Mouse (Mus musculus) urinary bladder, postnatal 4 days (tissue): Measurements from ENCODE around the gene Jag2.

Source experiments
- DNase-seq, 2 experiments: peaks; one replicate each; pipeline ENCODE4 v3.0.0; 2021 to 2022; ENCODE audit warnings: low spot score in 2 of 2

The Jag2 gene

DNA sequence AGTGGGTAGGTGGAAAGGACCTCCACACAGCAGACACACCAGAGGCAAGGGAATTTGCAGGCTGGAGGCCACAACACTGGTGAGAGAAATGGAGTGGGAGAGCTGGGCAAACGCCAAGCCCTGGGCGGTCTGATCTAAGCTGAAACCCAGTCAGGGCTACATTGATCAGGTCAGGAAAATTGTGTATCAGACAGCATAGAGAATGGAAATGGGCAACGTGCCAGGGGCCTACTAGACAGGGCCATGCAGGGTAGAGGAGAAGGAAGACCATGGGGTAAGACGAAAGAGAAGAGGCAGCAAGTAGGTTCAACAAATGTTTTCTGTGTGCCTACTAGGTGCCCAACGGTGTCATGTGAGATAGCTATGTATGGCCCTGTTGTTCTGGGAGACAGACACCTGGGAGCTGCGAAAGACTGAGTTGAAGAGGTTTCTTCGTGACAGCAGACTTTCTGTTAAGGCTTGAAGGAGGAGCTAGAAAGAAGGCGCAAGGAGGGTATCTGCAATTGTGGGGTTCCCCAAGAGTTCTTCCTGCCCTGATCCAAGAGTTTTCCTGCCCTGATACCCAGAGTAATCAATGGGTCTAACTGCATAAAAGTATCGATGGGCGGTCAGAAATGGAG lies 11.7 kb upstream of the Jag2 start:
- no peak for DNase-seq

DNA sequence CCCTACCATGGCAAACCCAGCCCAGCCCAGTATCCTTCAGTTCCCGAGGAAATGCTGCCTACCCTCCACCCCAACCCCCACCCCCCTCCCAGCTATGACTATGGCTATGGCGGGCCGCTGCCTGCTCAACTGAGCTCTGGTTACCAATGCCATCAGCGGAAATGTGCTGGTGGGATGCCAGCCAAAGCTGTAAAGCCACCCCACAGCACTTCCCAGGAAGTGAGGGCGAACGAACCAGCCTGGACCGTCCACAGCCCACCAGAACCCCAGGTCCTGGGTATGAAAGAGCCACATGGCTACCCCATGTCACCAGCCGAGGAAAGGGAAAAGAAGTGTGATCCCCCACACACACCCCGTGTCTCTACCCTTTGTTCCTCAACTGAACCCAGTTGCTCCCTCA lies 11.1 kb upstream of the Jag2 start:
- DNase-seq, result no peak

DNA sequence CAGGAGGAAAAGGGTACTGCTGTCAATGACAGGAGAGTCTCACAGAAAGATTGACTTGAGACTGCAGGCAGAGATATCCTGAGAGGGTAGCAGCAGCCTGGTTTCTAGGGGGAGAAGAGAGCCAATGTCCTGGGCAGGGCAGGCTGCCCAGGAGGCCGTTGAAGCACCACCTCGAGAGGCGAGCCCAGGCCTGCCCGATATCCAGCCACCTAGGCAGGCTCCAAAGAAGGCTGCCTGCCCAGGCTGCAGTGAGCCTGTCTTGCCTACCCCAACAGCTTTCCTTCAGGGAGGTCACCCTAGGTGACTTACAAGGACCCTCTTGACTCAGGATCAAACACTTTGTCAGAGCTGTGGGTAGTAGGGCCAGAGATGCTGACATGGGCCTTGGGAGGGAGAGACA lies 10.7 kb upstream of the Jag2 start:
- no peak for DNase-seq

DNA sequence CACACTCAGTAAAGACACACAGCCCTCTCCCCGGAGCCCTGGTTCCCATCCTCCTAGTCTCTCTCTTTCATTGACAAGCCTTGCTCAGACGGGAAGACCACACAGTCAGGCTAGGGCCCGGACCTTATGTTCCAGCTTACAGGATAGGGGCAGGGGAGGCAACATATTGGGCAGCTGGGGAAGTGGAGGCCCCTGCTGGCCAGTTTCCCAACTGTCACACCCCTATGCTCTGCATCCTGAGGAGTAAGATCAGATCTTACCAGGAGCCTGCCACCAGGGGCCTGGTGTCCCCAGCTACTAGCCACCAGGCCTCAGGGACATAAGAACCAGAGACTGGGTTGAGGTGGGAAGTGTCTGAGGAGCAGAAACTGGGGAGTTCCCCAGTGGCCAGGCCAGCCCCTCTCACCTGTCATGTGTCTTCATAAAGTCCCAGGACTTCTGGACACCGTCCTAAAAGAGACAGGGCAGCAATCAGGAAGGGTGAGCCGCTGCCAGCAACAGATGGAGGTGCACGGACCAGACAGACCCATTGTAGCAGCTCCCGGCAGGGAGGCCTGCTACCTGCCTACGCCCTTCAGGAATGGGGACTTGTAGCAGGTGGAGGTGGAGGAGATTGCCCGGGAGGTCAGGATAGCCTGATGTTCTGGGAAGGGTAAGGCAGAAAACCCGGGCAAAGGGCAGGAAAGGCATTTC lies 9.4 kb upstream of the Jag2 start:
- no peak for DNase-seq

DNA sequence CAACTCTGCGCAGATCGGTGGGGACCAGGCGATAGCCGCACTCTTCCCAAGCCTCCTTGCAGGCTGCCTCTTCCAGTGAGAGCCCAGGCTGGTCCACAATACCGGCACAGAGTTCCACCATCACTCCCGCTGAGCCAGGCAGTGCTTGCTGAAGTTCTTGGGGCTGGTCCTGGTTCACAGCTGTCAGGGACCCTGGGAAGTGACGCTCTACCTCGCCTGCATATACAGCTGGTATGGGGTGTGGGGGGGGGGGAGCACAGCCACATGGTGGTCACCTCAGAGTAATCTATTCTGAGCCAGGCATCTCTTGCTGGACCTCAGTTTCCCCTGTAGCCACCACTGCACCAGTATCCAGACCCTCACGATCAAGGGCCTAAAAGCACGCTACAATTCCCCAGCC lies 8.8 kb upstream of the Jag2 start:
- no peak for DNase-seq

DNA sequence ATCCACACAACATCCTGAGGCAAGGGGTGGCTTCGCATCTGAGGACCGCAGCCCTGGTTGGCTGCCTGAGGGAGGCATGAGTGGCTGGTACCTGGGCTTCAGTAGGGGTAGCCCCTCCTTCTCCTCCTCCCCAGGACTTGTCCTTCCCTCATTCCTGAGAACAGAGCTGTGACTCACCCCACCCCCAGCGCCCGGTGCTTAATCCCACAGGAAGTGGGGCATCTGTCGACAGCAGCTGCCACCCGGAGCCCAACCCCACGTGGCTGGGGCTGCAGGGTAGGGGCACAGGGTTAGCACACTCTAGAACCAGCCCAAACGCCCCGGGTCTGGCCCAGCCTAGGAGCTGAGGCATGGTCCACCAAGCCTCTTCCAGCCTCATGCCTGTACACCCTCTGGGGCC lies 8.3 kb upstream of the Jag2 start:
- no peak for DNase-seq

DNA sequence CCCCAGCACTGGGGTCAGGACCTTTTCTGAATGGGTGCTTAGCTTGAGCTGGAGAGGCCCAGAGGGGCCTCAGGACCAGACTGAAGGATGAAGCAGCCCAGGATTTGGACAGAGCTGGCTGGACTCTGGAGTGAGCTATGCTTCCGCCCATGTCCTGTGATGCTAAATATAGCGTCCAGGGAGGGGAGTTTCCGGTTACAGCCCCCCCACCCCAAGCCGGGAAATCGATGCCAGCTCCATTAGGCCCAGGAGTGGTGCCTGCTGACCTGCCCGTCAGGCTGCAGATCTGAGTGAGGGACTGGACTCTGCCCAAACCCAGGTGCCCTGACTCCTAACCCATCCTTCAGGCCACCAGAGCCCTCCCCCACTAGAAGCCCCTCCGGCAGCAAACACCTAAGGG lies 3.1 kb upstream of the Jag2 start:
- DNase-seq, result no peak

DNA sequence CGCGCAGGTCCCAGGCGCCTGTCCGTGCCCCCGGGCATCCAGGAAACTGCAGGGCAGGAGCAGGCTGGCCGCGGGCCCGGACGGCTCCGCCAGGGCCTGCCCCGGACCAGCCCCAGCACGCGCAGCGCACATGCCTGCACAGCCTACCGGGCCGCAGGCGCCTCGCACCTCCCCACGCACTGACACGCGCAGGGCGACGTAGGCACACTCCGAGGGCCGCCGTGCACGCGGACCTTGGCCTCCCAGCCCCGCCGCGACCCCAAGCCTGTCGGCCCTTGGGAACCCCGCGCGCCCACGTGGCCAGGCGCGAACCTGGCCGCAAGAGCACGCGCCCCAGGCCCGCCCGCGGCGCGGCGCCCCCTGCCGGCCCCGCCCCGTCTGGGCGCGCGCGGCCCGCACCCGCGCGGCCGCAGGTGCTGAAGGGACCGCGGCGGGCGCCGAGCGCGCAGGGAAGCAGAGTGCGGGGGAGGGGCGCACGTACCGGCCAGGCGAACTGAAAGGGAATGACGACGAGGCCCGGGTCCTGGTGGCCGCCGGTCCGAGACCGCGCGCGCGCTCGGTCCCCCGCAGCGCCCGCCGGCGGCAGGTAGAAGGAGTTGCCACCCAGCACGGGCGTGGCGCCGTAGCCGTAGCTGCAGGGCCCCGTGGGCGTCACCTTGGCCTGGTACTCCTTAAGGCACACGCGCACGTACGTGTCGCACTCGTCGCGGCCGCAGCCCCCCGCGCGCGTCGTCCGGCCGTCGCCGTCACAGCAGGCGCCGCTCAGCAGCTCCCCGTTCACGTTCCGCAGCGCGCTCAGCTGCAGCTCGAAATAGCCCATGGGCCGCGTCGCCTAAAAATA lies 955 bp downstream of the Jag2 start:
- peak in 1 of 2 experiments; percentile 62 for DNase-seq

DNA sequence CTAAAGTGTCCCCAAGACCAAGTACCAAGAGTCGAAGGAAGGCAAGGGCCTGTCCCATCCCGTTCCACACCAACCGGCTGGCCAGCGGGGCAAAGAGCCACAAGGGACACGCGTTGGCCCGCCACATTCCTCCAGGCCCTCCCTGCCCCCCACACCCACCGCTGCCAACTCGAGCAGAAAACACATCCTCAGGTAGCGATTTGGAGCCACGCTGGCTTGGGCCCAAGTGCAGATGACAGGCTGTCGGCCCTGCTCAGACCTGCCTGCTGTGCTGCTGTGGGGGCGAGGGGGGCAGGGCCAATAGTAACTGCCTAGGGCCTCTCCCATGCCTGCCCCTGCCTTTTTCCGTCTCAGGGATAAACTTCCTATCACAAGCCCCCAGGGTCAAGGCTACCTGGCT lies 2.3 kb downstream of the Jag2 start:
- DNase-seq, result peak in 1 of 2 experiments; percentile 53

DNA sequence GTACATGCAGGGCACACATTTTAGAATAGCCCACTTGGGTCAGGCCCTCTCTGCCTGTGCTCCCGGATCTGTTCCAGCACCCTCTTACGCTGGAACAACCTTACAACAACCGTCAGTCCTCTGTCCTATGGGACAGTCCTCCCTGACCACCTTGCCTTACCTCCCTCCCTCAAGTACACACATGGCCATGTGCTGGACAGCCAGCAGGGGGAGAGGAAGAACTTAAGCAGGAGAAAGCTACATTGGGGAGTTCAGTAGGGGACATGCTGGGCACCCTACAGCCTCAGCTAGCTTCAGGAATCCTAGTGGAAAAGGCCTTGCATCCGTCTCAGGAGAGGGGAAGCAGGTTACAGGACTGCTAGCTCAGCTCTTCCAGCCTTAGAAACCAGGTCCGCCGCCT lies 3.6 kb downstream of the Jag2 start:
- no peak for DNase-seq

DNA sequence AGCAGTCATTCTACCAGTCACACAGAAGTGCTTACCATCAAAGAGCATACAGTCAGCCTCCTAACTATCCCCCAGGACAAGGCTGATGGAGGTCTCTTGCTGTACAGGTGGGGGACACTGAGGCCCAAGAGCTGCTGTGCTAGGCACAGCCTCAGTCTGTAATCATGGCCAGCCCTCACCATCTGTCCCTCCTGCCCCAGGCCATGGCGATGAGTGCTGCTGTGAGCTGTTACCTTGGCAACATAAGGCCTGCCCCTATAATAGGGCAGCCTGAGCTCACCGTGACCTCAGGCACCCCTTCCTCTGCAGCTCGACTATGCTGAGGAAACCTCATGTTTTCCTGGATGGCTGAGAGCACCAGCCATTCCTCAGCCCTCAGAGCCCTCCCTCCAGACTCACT lies 7.0 kb downstream of the Jag2 start:
- DNase-seq, result no peak

DNA sequence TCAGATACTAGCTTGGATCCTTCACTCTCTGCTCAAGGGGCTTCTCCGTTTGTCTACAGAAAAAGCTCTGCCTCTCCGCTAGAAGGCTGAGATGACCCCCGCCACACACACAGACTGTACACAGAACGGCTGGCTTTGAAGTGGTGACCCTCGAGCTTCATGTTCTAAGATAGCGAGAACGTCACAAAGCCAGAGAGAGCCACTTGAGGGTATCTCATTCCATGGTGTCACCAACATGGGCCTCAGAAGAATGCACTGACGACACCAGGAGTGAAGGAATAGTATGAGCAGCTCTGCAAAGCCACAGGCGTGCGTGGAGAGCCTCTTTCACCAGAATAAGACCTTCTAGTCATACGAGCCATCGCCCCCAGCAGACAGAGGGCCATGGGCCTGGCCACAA lies 8.1 kb downstream of the Jag2 start:
- no peak for DNase-seq

DNA sequence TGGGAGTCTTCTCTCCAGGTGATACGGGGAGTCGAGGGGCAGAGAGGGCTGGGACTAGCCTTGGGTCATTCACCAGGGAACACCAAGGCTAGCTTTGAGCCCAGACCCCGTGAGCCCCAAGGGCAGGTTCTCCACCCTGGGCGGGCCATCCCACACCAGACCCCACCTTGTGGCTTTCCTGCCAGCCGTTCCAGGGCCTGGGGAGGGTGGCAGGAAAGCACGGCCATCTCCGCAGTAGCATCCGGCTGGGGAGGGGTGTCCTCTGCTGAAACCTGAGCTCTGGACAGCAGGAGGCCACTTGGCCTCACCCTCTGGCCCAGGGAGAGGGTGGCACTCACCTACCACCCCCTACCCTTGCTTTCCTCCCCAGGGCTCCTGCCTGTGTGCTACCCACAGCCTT lies 11.7 kb downstream of the Jag2 start:
- DNase-seq, result no peak

DNA sequence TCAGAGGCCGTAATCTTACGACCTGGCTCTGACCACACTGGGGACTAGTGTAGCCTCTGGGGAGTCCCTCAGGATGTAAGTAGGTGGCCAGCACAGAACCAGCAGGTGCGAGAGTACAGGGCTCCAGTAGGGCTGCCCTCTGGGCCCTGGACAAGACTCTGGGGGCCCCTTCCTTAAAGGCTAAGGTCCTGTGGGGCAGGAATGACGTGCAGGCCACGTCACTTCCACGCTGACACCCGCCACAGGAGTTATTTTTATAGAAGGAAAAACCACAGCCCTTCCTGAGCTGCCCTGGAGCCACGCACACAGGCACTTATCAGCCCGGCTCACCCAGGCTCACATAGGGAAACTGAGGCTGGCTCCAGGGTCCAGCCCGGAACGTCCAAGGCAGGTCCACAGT lies 12.1 kb downstream of the Jag2 start:
- DNase-seq, result no peak

DNA sequence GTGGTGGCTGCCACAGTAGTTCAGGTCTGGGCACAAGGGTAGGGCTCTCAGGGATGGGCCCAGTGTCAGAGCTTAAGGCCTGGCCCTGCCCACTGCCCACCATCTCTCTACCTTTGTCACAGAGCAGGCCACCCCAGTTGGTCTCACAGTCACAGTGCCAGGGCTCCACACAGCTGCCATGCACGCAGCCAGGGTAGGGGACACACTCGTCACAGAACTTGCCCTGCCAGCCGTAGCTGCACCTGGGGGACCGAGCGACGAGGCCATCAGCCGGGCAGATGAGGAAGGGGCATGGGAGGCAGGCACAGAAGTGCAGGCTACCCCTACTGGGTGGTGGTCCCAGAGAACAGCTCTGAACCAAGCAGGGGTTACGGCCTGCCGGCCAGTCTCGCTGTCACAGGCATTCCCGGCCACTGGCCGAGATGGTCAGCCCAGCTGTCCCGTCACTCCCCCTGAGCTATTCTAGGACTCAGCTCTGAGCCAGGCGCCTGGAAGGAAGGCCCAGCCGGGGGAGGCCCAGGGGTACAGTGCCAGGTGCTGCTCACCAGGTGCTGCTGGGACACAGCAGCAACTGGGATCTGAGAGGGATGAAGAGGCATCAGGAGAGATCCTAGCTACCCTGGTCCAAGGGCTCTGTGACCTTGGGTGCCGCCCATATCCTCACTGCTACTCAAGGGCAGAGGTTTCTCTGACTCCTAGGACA lies 12.7 kb downstream of the Jag2 start:
- no peak for DNase-seq

DNA sequence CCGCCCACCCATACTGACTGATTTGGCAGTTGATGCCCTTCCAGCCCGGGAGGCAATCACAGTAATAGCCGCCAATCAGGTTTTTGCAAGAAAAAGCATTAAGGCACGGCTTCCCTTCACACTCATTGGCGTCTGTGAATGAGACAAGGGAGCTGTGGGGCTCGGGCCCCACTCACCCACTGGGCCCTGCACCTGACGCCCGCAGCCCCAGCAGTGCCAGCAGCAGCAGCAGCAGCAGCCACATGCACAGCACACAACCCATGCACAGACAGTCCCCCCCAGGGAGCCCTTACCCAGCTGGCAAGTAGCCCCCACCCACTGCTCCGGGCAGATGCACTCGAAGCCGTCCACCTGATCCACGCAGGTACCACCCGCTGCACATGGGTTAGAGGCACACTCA lies 14.0 kb downstream of the Jag2 start:
- no peak for DNase-seq

DNA sequence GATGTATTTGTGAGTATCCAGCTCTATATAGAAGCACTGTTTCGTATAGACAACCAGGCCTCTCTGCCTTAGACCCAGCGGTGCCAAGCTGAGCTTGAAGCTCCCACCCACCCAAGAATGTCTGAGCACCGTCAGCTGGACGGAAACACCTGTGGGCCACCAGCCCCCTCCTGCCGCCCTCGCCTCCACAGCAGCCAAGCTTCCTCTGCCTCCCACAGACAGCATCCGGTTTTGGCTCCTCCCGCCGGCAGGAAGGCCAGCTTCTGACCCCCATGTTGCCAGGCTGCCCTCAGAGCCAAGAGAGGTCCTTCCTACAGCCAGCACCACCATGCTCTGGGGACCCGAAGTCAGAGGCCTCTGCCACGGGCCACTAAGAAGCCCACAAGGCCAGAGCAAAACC lies 15.0 kb downstream of the Jag2 start:
- DNase-seq, result no peak

DNA sequence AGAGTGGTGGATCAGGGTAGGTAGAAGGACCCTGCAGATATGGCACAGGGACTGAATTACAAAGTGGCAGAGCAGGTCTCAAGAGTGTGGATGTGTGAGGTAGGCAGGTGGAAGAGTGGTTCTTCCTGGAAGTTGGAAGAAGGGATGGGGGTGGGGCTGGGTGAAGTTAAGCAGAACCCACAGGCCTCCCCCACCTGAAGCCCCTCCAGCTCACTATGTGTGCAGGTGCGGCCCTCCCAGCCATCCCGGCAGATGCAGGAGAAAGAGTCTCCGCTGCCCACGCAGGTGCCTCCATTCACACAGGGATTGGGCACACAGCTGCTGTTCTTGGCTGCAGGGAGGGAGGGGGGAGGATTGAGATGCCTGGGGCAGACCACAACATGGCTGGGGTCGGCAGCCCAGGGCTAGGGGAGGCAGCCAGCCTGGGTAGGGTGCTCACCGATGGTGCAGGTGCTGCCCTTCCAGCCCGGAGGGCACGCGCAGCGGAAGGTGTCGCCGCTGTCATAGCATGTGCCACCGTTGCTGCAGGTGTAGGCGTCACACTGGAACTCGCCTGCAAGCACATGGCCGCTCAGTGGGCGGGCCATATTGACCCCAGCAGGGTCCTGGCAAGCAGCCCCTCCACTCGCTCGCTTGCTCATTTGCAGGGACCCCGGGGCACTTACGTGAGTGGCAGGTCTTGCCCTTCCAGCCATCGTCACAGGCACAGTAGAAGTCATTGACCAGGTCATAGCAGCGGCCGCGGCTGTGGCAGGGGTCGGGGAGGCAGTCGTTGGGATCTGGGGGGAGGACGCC lies 16.4 kb downstream of the Jag2 start:
- DNase-seq, result no peak

DNA sequence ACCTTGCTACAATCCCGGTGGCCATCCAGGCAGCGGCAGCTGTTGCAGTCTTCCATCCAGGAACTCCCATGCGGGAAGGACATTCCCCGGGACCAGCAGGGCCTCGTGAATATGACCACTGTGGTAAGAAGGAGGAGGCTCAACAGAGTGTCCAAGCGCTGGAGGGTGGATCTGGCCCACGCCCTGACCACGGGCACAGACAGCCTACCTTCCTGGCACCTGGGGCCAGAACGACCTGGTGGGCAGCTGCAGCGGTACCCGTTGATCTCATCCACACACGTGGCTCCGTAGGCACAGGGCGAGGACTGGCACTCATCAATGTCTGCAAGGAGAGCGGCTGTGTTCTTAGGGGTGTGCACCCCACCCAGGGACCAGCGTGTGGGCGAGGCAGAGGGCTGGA lies 17.9 kb downstream of the Jag2 start:
- DNase-seq, result no peak

DNA sequence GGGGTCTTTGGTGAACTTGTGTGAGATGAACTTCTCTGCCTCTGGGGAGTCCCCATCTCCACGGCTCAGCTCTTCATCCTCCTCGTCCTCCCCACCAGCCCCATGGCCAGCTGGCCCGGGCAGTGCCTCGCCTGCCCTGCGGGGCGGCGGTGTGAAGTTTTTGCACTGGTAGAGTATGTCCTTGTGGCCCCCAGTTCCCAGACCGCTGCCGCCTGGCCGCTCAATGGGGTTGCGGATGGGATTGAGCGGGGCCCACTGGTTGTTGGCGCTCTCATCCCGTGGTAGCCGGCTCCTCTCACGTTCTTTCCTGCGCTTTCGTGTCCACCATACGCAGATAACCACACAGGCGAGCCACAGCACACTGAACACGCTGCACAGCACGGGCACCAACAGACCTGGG lies 20.6 kb downstream of the Jag2 start:
- no peak for DNase-seq

DNA sequence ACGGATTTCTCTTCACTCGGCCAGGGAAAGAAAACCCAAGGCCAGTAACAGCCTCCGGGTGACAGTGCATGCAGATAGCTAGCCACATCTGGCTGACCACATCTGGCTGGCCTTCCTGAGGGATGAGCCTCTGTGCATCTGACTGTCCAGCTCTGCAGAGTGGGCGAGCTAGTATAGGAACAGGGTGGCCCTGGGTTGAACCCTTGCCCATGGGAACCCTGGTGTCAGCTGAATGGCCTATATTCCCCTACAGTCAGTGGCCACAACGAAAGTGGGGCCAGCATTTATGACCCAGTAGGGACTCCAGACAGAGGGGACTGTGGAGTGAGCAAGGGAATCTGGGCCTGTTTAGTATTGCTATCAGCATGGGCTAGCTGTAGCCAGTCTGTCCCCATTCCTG lies 24.6 kb downstream of the Jag2 start:
- DNase-seq, result peak in 1 of 2 experiments; percentile 16

DNA sequence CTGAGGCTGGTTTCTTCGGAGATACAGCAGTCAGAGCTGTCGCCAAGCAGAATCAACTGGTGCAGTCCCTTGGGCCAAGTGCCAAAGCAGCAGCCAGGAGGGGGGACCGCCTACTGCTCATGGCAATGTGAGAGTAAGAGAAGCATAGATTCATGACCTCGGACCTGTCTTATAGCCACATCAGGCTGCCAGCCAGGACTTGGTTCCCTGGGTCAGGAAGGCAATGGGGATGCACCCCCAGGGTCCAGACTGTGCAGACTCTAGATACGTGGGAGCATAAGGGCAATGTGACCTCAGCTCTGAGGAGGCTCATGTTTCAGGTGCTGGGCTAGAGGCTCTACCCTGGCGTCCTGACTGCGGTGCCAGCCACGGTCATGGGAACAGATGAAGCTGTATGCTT lies 25.6 kb downstream of the Jag2 start:
- peak in 1 of 2 experiments; percentile 17 for DNase-seq
